Mouse (Mus musculus) lung, adult 2 months (tissue): ENCODE results near the gene Dtd1. TPM values are rescaled to one million over a fixed set of nuclear protein-coding genes. Genes with fewer than 3 reads are reported as not detected.

ENCODE experiments used
- DNase-seq: peaks from one replicate; pipeline ENCODE4 v3.0.0; 2022
- H3K4me1 ChIP-seq: fragments of 200-500 bp; 2 replicates; pipeline ENCODE4 v1.6.1; 2011; ENCODE audit warnings: low read length; ENCODE audit not compliant: control insufficient read depth, insufficient read depth
- H3K4me3 ChIP-seq: fragments of 200-500 bp; replicated peaks from 2 replicates; pipeline ENCODE3; 2011; ENCODE audit warnings: low read depth, mild to moderate bottlenecking, control low read depth, low read length; ENCODE audit errors: extremely low read depth
- CTCF ChIP-seq: fragments of 200-500 bp; IDR thresholded peaks from 2 replicates; pipeline ENCODE4 v1.5.1; 2011; ENCODE audit warnings: mild to moderate bottlenecking, low read length, control low read depth; ENCODE audit not compliant: insufficient read depth
- POLR2A ChIP-seq: fragments of 200-500 bp; IDR thresholded peaks from 2 replicates; pipeline ENCODE4 v1.6.1; 2011; ENCODE audit warnings: low read depth, mild to moderate bottlenecking, control low read depth, low read length, borderline replicate concordance; ENCODE audit errors: extremely low read depth
- WGBS: fragments of 180-500 bp; shearing (Covaris S2); methylation state at CpG from one replicate; pipeline ENCODE4 v1.1.7; 2018; 5-methylcytosine and 5-hydroxymethylcytosine counted together
- polyA plus RNA-seq: library from polyadenylated mRNA; depleted of rRNA; stranded (reverse); fragments of >200 nt; gene quantifications from 2 replicates; pipeline ENCODE4 v1.2.3, GENCODE M21; 2012

Gene Dtd1
- polyA plus RNA-seq, 1 experiment = 12.4 TPM

DNA sequence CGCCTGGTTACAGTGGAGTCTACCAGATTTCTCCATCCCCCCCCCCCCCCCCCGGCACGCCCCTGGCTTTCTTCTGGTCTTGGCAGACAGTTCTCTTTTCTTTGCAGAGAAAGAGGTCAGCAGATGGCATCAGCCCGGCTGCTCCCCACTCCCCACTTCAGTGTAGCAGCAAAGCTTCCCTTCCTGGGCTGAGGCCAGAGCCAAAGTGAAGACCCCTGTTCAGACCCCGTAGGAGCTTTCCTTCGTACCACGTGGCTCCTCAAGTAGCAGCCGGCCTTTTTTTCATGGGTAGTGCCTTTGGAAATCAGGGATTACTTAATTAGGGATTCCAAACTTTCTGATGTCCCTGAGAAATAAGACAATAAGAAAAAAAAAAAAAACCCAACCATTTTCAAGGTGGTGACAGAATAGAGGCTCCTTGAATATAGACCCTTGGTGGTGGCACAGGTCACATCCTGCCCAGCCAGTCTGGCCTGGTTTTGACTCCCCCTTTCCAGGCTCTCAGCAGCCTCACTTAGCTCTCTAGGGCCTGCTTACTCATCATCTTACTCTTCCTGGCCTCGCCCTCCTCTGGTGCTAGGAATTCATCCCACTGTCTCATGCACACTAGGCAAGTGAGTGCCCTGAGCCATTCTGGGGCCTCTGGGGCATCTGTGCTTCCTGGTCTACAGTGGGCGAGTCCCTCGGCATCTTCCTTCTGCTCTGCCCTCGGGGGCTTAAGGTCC is 38.1 kb downstream of the Dtd1 start:
- Histone ChIP-seq H3K4me3 (no peak overlapping the region), H3K4me1 (no peaks in the 10 kb centered on the region)
- TF ChIP-seq POLR2A (no peak), CTCF (no peak)
- DNase-seq = no peak
- 81% methylated on average over 12 of the region's 12 CpGs for WGBS

DNA sequence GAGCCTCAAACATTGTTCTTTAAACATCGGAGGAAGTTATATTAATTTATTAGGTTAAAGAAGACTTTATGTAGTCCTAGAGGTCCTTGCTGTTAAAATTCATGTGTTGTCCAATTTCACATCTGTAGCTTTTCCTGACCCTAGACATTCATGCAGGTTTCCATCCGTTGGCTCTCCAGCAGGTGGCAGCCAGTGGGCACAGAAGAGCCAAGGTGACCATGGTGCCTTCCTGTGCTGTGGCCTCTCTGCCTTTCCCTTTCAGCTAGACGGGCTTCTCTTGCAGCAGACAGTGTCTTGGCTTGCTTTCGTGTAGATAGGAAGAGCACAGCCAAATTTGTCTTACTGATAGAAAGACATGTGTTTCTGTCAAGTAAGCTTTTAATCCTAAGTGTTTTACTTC is 39.0 kb downstream of the Dtd1 start:
- TF ChIP-seq CTCF = peak; percentile 23; the same call in 1 of the 2 replicates
- no peak for TF ChIP-seq POLR2A
- DNase-seq = no peak
- Histone ChIP-seq H3K4me1 (no peaks in the 10 kb centered on the region), H3K4me3 (no peak overlapping the region)
- WGBS = 47% methylated on average over 4 of the region's 4 CpGs

DNA sequence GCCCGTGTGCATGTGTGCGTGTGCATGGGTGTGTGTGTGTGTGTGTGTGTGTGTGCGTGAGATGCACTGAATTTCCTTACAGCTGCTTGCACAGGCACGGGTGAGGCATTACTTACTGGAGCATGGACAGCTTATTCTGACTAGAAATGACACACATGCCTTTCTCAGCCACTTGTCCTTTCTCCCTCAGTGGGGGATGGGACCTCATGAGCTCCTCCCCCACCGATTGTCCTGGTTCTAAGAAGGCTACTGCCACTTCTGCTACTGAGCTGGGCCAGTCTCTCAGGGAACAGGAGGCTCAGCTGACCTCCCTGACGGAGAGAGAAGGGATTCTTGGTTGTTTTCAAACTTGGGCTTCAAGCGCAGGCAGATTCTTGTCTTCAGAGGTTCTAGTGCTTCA is 40.4 kb downstream of the Dtd1 start:
- no peak for DNase-seq
- WGBS = 74% methylated on average over 7 of the region's 7 CpGs
- no peaks in the 10 kb centered on the region for H3K4me1 ChIP-seq
- no peak overlapping the region for H3K4me3 ChIP-seq
- TF ChIP-seq POLR2A (no peak), CTCF (no peak)

DNA sequence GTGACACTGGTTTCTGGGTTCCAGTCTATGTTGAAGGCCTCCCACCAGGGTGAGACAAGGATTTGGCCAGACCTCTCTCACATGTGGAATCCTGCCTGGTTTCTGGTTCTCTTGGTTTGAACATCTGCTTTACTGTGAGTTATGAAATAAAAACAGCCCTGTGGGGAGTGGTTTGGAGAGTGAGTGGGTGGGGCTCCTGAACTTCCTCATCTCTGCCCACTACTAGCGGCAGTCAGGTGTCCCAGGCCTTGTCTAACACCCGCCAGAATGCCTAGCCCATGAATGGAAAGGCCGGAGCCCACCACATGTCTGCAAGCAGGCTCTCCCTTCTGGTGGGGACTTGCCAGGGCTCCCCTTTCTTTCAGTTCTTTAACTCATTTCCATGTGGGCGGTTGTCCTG is 42.3 kb downstream of the Dtd1 start:
- no peaks in the 10 kb centered on the region for H3K4me1 ChIP-seq
- DNase-seq = no peak
- TF ChIP-seq POLR2A = no peak
- no peak for TF ChIP-seq CTCF
- no peak overlapping the region for H3K4me3 ChIP-seq
- 65% methylated on average over 4 of the region's 4 CpGs for WGBS

DNA sequence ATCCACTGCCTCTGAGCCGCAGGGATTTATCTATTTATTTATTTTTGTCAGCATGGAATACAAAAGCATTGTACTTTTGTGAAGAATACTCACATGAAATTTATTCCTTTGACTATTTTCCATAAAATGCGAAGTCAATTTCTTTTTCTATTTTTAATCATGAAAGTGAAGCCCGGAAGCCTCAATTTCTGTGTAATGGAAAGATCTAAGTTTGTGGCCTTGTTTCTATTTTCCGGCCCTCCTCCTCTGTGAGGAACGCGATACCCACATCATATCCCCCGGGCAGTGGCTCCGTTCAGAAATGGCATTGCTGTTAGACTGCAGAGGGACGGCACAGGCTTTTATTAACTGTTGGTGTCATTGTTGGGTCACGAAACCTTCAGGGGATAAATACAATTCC is 46.7 kb downstream of the Dtd1 start:
- Histone ChIP-seq H3K4me3 (no peak overlapping the region), H3K4me1 (no peaks in the 10 kb centered on the region)
- 83% methylated on average over 10 of the region's 10 CpGs for WGBS
- DNase-seq = no peak
- TF ChIP-seq CTCF (no peak), POLR2A (no peak)

DNA sequence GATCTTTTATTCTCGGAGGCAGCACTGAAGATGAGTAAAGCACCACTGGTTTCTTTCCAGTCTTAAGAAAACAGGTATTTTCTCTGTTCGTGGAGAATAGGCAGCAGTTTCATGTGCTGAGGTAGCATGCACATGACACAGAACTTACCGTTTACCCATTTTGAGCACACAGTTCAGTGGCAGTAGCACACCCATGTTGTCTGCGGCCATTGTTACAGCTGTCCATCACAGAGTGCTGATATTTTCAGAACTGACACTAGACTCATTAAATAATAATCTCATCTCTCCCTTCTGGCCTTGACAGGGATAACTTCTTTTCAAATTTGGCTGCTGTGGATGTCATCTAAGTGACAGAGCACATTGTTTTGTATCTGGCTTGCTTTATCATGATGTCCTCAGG is 47.5 kb downstream of the Dtd1 start:
- Histone ChIP-seq H3K4me1 (no peaks in the 10 kb centered on the region), H3K4me3 (no peak overlapping the region)
- TF ChIP-seq POLR2A = no peak
- DNase-seq = no peak
- 88% methylated on average over 4 of the region's 4 CpGs for WGBS

- no peak for DNase-seq
- TF ChIP-seq POLR2A (no peak), CTCF (no peak)
- WGBS = 93% methylated on average over 1 of the region's 1 CpGs
- H3K4me3 ChIP-seq = no peak overlapping the region
- no peaks in the 10 kb centered on the region for H3K4me1 ChIP-seq
Measured at GRCm38 (mm10) chr2:144649960-144650359, 50.3 kb downstream of the Dtd1 start.

DNA sequence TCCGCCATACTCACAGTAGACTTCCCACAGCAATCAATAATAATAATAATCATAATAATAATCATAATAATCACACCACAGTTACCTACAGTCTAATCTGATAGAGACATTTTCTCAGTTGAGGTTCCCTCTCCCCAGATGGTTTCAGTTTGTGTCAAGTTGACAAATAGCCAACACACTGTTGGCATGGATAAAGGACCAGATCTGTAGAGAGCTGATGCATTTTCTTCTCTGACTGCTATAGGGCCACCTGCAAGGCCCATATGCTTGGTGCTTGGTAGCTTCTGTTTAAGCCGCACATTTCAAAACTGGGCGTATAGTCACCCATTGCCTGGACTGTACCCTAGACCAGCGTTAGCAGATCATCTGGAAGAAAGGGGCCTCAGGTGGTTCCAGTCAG is 53.1 kb downstream of the Dtd1 start:
- TF ChIP-seq POLR2A = no peak
- TF ChIP-seq CTCF = no peak
- Histone ChIP-seq H3K4me1 (no peaks in the 10 kb centered on the region), H3K4me3 (no peak overlapping the region)
- 91% methylated on average over 4 of the region's 4 CpGs for WGBS
- DNase-seq = no peak

DNA sequence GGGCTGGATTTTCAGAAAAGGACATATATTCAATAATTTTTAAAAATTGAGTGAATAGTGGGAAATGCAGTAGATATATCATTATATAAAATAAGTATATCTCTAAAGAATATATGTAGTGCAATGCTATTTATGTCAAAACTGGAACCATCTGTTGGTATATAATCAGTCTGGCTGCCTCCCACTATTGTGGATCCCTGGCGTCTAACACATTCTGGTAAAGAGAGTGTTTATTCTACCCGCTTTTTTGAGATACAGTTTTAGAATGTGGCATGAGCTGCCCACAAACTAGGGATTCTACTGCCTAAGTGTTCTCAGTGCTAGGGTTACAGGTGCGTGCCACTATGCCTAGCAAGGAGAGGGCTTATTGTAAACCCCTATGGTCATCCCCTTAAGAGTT is 55.6 kb downstream of the Dtd1 start:
- DNase-seq = no peak
- H3K4me1 ChIP-seq = no peaks in the 10 kb centered on the region
- 90% methylated on average over 3 of the region's 3 CpGs for WGBS
- H3K4me3 ChIP-seq = no peak overlapping the region
- TF ChIP-seq POLR2A (no peak), CTCF (no peak)

GRCm38 (mm10) chr2:144668507-144668906 is 68.8 kb downstream of the Dtd1 start:
- Histone ChIP-seq H3K4me1 (no peaks in the 10 kb centered on the region), H3K4me3 (no peak overlapping the region)
- DNase-seq = no peak
- whole genome bisulfite sequencing = 66% methylated on average over 4 of the region's 4 CpGs
- TF ChIP-seq CTCF = no peak
- no peak for TF ChIP-seq POLR2A

DNA sequence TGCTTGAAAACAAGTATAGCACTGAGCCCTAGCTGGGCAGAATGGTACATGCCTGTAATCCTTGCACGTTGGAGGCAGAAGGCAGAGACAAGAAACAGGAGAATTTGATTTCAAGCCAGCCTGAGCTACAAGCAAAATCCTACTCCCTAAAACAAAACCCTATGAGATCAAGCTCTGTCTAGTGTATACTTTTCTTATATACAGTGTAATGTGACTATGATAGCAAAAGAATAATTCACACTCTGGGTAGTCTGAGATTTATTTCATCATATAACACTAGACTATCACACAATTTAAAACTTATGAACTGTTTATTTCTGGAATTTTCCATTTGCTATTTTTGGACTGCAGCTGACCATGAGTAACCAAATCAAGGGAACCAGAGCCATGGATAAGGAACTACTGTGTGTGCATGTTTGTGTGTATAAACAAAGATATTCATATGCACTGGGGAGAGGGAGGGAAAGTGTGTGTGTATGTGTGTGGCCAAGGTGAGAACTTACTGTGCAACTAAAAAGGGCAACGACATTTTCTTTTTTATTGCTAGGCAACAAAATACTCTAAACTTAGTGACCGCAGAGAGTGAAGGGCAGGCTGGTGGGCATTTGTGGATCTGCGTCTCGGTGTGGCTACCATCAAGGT is 70.7 kb downstream of the Dtd1 start:
- 85% methylated on average over 5 of the region's 5 CpGs for WGBS
- Histone ChIP-seq H3K4me1 (no peaks in the 10 kb centered on the region), H3K4me3 (no peak overlapping the region)
- TF ChIP-seq POLR2A (no peak), CTCF (no peak)
- DNase-seq = no peak
